Mouse (Mus musculus) R1 (cell line): Measurements from ENCODE around the gene Myzap.

Source experiments
- DNase-seq: peaks from one replicate; pipeline ENCODE4 v3.0.0-alpha.2; 2018; ENCODE audit warnings: low read depth, low spot score

Gene Myzap

GRCm38 (mm10) chr9:71591938-71592548, at the start of gene Myzap:
Gene Myzap, minus strand, starts transcription at chr9:71592360.
- peak; percentile 87 for DNase-seq

GRCm38 (mm10) chr9:71640361-71640927, 48.3 kb upstream of the Myzap start:
- no peak for DNase-seq

- no peak for DNase-seq
Observed at GRCm38 (mm10) chr9:71638198-71638597, 46.0 kb upstream of the Myzap start.

- DNase-seq, result peak; percentile 33
Observed at GRCm38 (mm10) chr9:71636854-71637253, 44.7 kb upstream of the Myzap start.

GRCm38 (mm10) chr9:71635627-71636026, 43.5 kb upstream of the Myzap start:
- DNase-seq, result no peak

- no peak for DNase-seq
Observed at GRCm38 (mm10) chr9:71634916-71635315, 42.8 kb upstream of the Myzap start.

- DNase-seq, result no peak
Observed at GRCm38 (mm10) chr9:71628921-71629320, 36.8 kb upstream of the Myzap start.

GRCm38 (mm10) chr9:71628286-71628685, 36.1 kb upstream of the Myzap start:
- DNase-seq, result no peak

GRCm38 (mm10) chr9:71625961-71626360, 33.8 kb upstream of the Myzap start:
- DNase-seq, result no peak

GRCm38 (mm10) chr9:71624793-71625495, 32.8 kb upstream of the Myzap start:
- DNase-seq, result peak; percentile 64

GRCm38 (mm10) chr9:71623871-71624569, 31.9 kb upstream of the Myzap start:
- DNase-seq, result peak; percentile 85

GRCm38 (mm10) chr9:71622593-71622992, 30.4 kb upstream of the Myzap start:
- no peak for DNase-seq

- no peak for DNase-seq
Observed at GRCm38 (mm10) chr9:71621968-71622367, 29.8 kb upstream of the Myzap start.

GRCm38 (mm10) chr9:71620116-71620515, 28.0 kb upstream of the Myzap start:
- peak; percentile 63 for DNase-seq

GRCm38 (mm10) chr9:71617363-71617762, 25.2 kb upstream of the Myzap start:
- peak; percentile 65 for DNase-seq

- DNase-seq, result peak; percentile 86
Observed at GRCm38 (mm10) chr9:71616185-71616584, 24.0 kb upstream of the Myzap start.

- DNase-seq, result peak; percentile 69
Observed at GRCm38 (mm10) chr9:71614643-71615042, 22.5 kb upstream of the Myzap start.

GRCm38 (mm10) chr9:71612981-71613380, 20.8 kb upstream of the Myzap start:
- peak; percentile 70 for DNase-seq

GRCm38 (mm10) chr9:71611876-71612275, 19.7 kb upstream of the Myzap start:
- no peak for DNase-seq

- no peak for DNase-seq
Observed at GRCm38 (mm10) chr9:71609010-71609409, 16.9 kb upstream of the Myzap start.

GRCm38 (mm10) chr9:71606296-71607057, 14.3 kb upstream of the Myzap start:
- DNase-seq, result no peak
